Mouse (Mus musculus) forebrain, embryonic 13.5 days (tissue): ENCODE data around the gene Kmt2b. TPM values are rescaled to one million over a fixed set of nuclear protein-coding genes. Genes with fewer than 3 reads are reported as not detected.
A peak's percentile ranks its signal among the peaks of the same experiment; 100 is the strongest.

Experiments
- ATAC-seq: fragments of 200-750 bp; cut with Nextera tagmentation; 2 replicates; pipeline ENCODE4 v1.8.0; 2017
- H3K27ac ChIP-seq: fragments of 300-500 bp; sonication (generic); 2 replicates; pipeline ENCODE4 v1.5.1; 2015; ENCODE audit warnings: inconsistent platforms, mild to moderate bottlenecking, moderate library complexity
- H3K27me3 ChIP-seq: fragments of 300-500 bp; sonication (generic); 2 replicates; pipeline ENCODE4 v1.6.1; 2015; ENCODE audit warnings: mild to moderate bottlenecking, inconsistent platforms
- H3K36me3 ChIP-seq: fragments of 300-500 bp; sonication (generic); 2 replicates; pipeline ENCODE4 v1.6.1; 2015; ENCODE audit warnings: mild to moderate bottlenecking, inconsistent platforms; ENCODE audit not compliant: poor library complexity, severe bottlenecking
- H3K4me1 ChIP-seq: fragments of 300-500 bp; sonication (generic); 2 replicates; pipeline ENCODE4 v1.6.1; 2015; ENCODE audit warnings: inconsistent platforms
- H3K4me2 ChIP-seq: fragments of 300-500 bp; sonication (generic); 2 replicates; pipeline ENCODE4 v1.6.1; 2015; ENCODE audit warnings: inconsistent platforms, mild to moderate bottlenecking, moderate library complexity
- H3K4me3 ChIP-seq: fragments of 300-500 bp; sonication (generic); 2 replicates; pipeline ENCODE4 v1.5.1; 2015; ENCODE audit warnings: mild to moderate bottlenecking, inconsistent platforms
- H3K9ac ChIP-seq: fragments of 300-500 bp; sonication (generic); 2 replicates; pipeline ENCODE4 v1.6.1; 2015; ENCODE audit warnings: mild to moderate bottlenecking, inconsistent platforms
- H3K9me3 ChIP-seq: fragments of 300-500 bp; sonication (generic); replicated peaks from 2 replicates; pipeline ENCODE4 v1.6.1; 2016; ENCODE audit warnings: inconsistent platforms
- WGBS: fragments of 180-500 bp; shearing (Covaris S2); methylation state at CpG from one replicate; pipeline ENCODE4 v1.1.7; 2015; 5-methylcytosine and 5-hydroxymethylcytosine counted together
- polyA plus RNA-seq: library from polyadenylated mRNA; unstranded; fragments of >200 nt; fragmentation: Nextera tagmentation; extraction: Ambion mirVana; gene quantifications from 2 replicates; pipeline ENCODE4 v1.2.1, GENCODE M21; 2015

Gene Kmt2b
- polyA plus RNA-seq, 1 experiment from 2014 or later = 11.6 TPM

GRCm38 (mm10) chr7:30596811-30597210, 8.3 kb upstream of the Kmt2b start:
- Histone ChIP-seq H3K27me3 (no peaks in the 10 kb centered on the region), H3K27ac (no peak overlapping the region), H3K4me3 (no peak overlapping the region), H3K9ac (no peak overlapping the region), H3K4me1 (peaks cover 13% of the 10 kb centered on the region), H3K36me3 (no peaks in the 10 kb centered on the region), H3K9me3 (no peaks in the 10 kb centered on the region), H3K4me2 (no peak overlapping the region)
- 53% methylated on average over 5 of the region's 5 CpGs for WGBS
- ATAC-seq = no peak

GRCm38 (mm10) chr7:30596093-30596492, 7.6 kb upstream of the Kmt2b start:
- Histone ChIP-seq H3K27ac (no peak overlapping the region), H3K4me1 (peaks cover 13% of the 10 kb centered on the region), H3K27me3 (no peaks in the 10 kb centered on the region), H3K9me3 (no peaks in the 10 kb centered on the region), H3K36me3 (no peaks in the 10 kb centered on the region), H3K4me3 (no peak overlapping the region), H3K9ac (no peak overlapping the region), H3K4me2 (no peak overlapping the region)
- ATAC-seq = no peak
- 81% methylated on average over 5 of the region's 5 CpGs for WGBS

GRCm38 (mm10) chr7:30594510-30595024, 6.0 kb upstream of the Kmt2b start:
- no peak overlapping the region for H3K4me2 ChIP-seq
- no peak overlapping the region for H3K9ac ChIP-seq
- no peaks in the 10 kb centered on the region for H3K36me3 ChIP-seq
- WGBS = 84% methylated on average over 3 of the region's 4 CpGs
- ATAC-seq = no peak
- H3K27me3 ChIP-seq = no peaks in the 10 kb centered on the region
- H3K4me1 ChIP-seq = peaks cover 9% of the 10 kb centered on the region
- no peak overlapping the region for H3K27ac ChIP-seq
- no peaks in the 10 kb centered on the region for H3K9me3 ChIP-seq
- no peak overlapping the region for H3K4me3 ChIP-seq

DNA sequence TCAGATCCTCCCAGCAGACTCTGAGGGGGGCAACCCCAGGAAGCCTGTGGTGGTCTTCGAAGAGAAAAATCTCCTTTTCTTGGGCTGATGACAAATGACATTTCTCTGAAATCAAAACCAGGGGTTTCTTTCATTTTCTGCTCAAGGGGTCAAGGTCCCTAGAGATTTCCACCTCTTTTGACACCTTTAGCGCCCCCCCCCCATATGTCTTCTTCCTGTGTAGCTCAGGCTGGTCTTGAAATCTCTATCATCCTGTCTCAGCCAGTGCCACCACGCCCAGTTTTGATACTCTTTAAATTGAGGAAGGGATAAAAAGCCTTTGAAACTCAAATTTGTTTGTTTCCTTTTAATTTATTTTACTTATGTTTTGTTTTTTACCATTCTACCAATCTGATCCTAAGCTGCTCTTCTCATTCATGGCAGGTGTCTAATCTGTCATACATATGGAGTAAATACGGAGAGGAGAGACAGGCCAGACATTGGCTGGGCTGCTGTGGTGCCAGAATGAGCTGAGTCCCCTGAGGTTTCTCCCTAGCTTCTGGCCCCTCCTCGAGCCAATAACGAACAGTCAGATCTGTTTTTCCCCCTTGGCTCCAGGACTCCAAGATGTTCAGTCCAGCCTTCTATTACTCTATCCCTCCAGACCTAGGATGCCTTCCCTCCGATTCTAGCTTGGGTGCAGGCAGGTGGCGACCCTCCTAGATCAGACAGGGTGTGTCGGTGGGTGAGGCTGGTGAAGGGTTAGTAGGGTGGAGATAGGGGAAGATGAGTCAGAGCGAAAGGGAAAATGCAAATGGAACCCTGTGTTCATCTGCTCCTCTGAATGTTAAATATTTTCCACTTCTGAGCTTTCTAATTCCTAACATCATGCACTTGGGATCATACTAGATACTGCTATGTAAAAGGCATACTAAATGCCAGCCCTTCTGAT, 5.3 kb upstream of the Kmt2b start:
- WGBS = 77% methylated on average over 10 of the region's 10 CpGs
- no peak overlapping the region for H3K4me2 ChIP-seq
- no peaks in the 10 kb centered on the region for H3K36me3 ChIP-seq
- no peaks in the 10 kb centered on the region for H3K27me3 ChIP-seq
- H3K27ac ChIP-seq = no peak overlapping the region
- H3K9me3 ChIP-seq = no peaks in the 10 kb centered on the region
- peaks cover 7% of the 10 kb centered on the region for H3K4me1 ChIP-seq
- no peak for ATAC-seq
- H3K9ac ChIP-seq = no peak overlapping the region
- no peak overlapping the region for H3K4me3 ChIP-seq

- no peak overlapping the region for H3K27ac ChIP-seq
- no peaks in the 10 kb centered on the region for H3K27me3 ChIP-seq
- H3K4me2 ChIP-seq = no peak overlapping the region
- no peak overlapping the region for H3K9ac ChIP-seq
- H3K9me3 ChIP-seq = no peaks in the 10 kb centered on the region
- H3K36me3 ChIP-seq = no peaks in the 10 kb centered on the region
- 58% methylated on average over 5 of the region's 5 CpGs for WGBS
- no peak overlapping the region for H3K4me3 ChIP-seq
- ATAC-seq = no peak
- peaks cover 7% of the 10 kb centered on the region for H3K4me1 ChIP-seq
Measured at GRCm38 (mm10) chr7:30592772-30593423, 4.4 kb upstream of the Kmt2b start.

DNA sequence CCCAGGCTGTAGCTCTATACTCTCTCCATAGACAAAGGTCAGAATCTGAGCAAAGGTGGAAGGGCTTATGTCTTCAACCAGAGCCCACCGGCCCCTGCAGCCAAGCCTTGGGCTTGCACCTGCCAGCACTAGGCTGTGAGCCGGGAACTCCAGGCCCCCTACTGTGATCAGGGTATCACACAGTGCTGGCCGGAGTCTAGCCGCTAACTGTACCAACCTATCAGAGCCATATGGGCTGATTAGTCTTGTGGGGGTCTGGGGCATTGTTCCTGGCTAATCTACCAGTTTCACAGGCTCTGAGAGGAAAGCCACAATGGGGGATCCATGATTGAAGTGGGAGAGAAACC, 3.1 kb upstream of the Kmt2b start:
- WGBS = 10% methylated on average over 4 of the region's 4 CpGs
- H3K4me3 ChIP-seq = no peak overlapping the region
- no peaks in the 10 kb centered on the region for H3K27me3 ChIP-seq
- peaks cover 19% of the 10 kb centered on the region for H3K4me1 ChIP-seq
- no peak for ATAC-seq
- no peak overlapping the region for H3K27ac ChIP-seq
- peak overlapping the region; percentile 45; the same call in 1 of the 2 replicates for H3K9ac ChIP-seq
- H3K9me3 ChIP-seq = no peaks in the 10 kb centered on the region
- peaks cover 3% of the 10 kb centered on the region; the same call in 1 of the 2 replicates for H3K36me3 ChIP-seq
- H3K4me2 ChIP-seq = no peak overlapping the region

DNA sequence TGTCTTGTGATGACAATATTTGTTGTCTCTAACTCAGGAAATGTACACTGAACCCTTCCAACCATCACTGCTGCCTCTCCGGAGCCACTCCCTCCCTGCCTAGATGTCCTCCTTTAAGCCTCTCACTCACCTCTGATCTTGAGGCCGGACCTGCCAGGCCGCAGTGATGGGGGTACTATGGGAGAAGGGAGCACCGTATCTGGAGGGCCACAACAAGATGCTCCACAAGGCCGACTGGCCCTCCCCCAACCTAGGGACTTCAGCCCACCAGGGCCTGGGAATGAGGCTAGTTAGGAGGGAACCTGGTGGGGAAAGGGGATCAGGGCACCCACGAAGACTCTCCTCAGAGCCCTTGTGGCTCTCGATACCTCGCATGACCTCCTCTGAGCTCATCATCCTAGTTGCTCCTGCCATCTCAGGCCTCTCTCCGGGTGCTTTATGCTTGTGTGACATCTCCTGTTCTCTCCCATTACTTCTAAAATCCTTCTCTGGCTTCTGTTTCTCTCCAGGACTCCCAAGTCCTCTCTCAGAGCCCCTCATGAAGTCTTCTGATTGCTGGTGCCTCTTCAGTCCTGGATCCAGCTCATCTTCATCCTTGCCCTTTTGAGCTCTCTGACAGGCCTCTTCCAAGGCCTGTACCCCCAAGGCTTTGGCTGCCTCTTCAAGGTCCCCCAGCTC, 2.5 kb upstream of the Kmt2b start:
- peaks cover 23% of the 10 kb centered on the region for H3K4me1 ChIP-seq
- no peak overlapping the region for H3K9ac ChIP-seq
- peaks cover 8% of the 10 kb centered on the region for H3K36me3 ChIP-seq
- no peak for ATAC-seq
- H3K27ac ChIP-seq = no peak overlapping the region
- H3K4me3 ChIP-seq = no peak overlapping the region
- no peak overlapping the region for H3K4me2 ChIP-seq
- 89% methylated on average over 9 of the region's 9 CpGs for WGBS
- no peaks in the 10 kb centered on the region for H3K9me3 ChIP-seq
- H3K27me3 ChIP-seq = no peaks in the 10 kb centered on the region

- H3K9me3 ChIP-seq = no peaks in the 10 kb centered on the region
- H3K9ac ChIP-seq = peak overlapping the region; percentile 99
- peaks cover 23% of the 10 kb centered on the region for H3K4me1 ChIP-seq
- peak overlapping the region; percentile 93 for H3K27ac ChIP-seq
- peak; percentile 63 for ATAC-seq
- H3K27me3 ChIP-seq = no peaks in the 10 kb centered on the region
- peaks cover 22% of the 10 kb centered on the region for H3K36me3 ChIP-seq
- H3K4me2 ChIP-seq = peak overlapping the region; percentile 97
- 31% methylated on average over 39 of the region's 40 CpGs for WGBS
- H3K4me3 ChIP-seq = peak overlapping the region; percentile 97
Measured at GRCm38 (mm10) chr7:30589435-30590301, 1.1 kb upstream of the Kmt2b start.

DNA sequence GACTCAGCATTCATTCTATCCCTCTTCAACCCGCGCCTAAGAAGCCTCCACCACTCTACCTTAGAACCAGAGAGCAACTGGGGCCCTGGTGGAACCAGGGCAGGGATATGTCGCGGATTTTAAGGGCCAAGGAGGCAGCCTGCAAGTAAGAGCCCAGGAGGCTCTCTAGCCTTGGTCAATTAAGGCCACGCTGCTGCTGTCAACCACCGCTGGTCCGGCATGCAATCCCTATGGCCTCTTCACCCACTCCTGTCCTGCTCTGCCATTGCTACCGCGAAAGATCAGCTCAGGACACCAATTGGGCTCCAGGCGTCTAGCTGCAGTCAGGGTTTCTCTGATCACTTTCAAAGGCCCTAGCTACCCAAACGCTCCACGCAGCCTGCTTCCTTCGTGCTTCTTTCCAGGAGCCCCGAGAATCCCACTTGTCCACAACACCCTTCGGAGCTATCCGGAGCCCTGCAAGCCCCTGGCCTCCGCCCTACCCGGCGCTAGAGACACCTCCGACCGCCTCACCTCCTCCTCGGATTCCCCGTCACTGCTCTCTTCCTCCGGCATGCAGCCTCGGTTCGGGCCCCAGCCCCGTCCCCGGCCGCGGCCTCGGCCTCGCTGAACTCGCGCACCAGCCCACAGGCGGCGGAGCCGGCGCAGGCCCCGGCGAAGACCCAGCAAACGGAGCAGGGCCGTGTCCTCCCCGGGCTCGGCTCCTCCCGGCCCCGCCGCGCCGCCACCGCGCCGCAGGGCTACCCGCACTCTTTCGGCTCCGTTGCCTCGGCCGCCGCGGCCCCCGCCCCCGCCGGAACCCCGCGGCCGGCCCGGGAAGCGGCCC, 471 bp downstream of the Kmt2b start:
- peak overlapping the region; percentile 97 for H3K4me2 ChIP-seq
- H3K36me3 ChIP-seq = peaks cover 38% of the 10 kb centered on the region
- H3K9me3 ChIP-seq = no peaks in the 10 kb centered on the region
- ATAC-seq = peak; percentile 57
- peak overlapping the region; percentile 99 for H3K9ac ChIP-seq
- peak overlapping the region; percentile 97 for H3K4me3 ChIP-seq
- H3K27ac ChIP-seq = peak overlapping the region; percentile 93
- under 1% methylated on average over 30 of the region's 67 CpGs for WGBS
- H3K4me1 ChIP-seq = peaks cover 23% of the 10 kb centered on the region
- no peaks in the 10 kb centered on the region for H3K27me3 ChIP-seq

GRCm38 (mm10) chr7:30586455-30587020, 2.0 kb downstream of the Kmt2b start:
- Histone ChIP-seq H3K4me3 (peak overlapping the region; percentile 97; the same call in 1 of the 2 replicates), H3K27me3 (no peaks in the 10 kb centered on the region), H3K36me3 (peaks cover 53% of the 10 kb centered on the region), H3K27ac (no peak overlapping the region), H3K9me3 (no peaks in the 10 kb centered on the region), H3K4me2 (peak overlapping the region; percentile 97), H3K4me1 (peaks cover 23% of the 10 kb centered on the region), H3K9ac (peak overlapping the region; percentile 99)
- ATAC-seq = no peak
- WGBS = 88% methylated on average over 28 of the region's 28 CpGs
